ENCODE assay signal across 8 mouse cellular contexts in the genomic region with DNA sequence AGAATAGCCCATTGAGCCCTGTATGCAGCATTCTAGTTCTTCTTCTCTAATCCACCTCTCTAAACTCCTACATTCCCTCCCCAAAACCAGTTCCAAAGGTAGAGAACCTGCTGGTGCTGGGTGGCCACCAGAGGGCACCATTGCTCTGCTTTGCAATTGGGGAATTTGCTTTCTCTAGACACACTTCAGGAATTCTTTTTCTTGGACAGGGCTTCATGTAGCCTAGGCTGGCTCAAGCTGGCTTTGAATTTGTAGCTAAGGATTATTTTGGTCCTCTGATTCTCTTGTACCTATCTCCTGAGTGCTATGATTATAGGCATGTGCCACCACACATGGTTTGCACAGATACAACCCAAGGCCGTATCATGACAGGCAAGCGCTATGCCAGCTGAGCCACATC. TPM values are rescaled to one million over a fixed set of nuclear protein-coding genes. Genes with fewer than 3 reads are reported as not detected.
DNase-seq lines count a peak whose midpoint lies in the region; ATAC-seq and TF ChIP-seq lines count a peak whose summit lies in the region.

No protein-coding gene starts in this region.

- peak; percentile 84 for TF ChIP-seq CTCF in liver, adult 2 months (IDR thresholded peaks at IDR 0.05; ENCODE audit: low read depth, low read length)

- peaks cover 25% of the 10 kb centered on the region for H3K4me1 ChIP-seq in liver, adult 2 months (ENCODE audit: control insufficient read depth, insufficient read depth, low read length)
- peaks cover 15% of the 10 kb centered on the region for H3K4me1 ChIP-seq in stomach, embryonic 14.5 days (ENCODE audit: control insufficient read depth, insufficient read depth, low read length)

- peaks cover 36% of the 10 kb centered on the region for H3K36me3 ChIP-seq in liver, adult 2 months (ENCODE audit: control insufficient read depth, insufficient read depth, low read length)
- peaks cover 62% of the 10 kb centered on the region for H3K36me3 ChIP-seq in stomach, embryonic 14.5 days (ENCODE audit: control insufficient read depth, insufficient read depth, low read length)

- H3K79me2 ChIP-seq in liver, adult 2 months (ENCODE audit: control insufficient read depth, insufficient read depth, low read length), result peaks cover 21% of the 10 kb centered on the region

- no peak overlapping the region for H3K4me2 ChIP-seq in stomach, embryonic 14.5 days (replicated peaks; ENCODE audit: low read depth, low read length)

- peak; percentile 46 for DNase-seq in 3134 (ENCODE audit: extremely low read depth, insufficient read length, low spot score)
- DNase-seq in adrenal gland, adult (ENCODE audit: inconsistent age in 2 of 2, low spot score in 1 of 2), result peak; percentile 74 to 90
- DNase-seq in embryo, embryonic 11 days, result peak; percentile 91
- DNase-seq in kidney, adult 9 months, result peak; percentile 77
- peak; percentile 64 for DNase-seq in liver, adult 2 months (ENCODE audit: extremely low read depth, low read depth, low spot score)
- DNase-seq in naive thymus-derived CD4-positive, alpha-beta T cell, adult 2 months (ENCODE audit: low read depth), result peak; percentile 74

- H3K9me3 ChIP-seq in stomach, embryonic 14.5 days (ENCODE audit: control insufficient read depth, low read depth, low read length), result no peaks in the 10 kb centered on the region

- H3K27me3 ChIP-seq in liver, adult 2 months (ENCODE audit: control insufficient read depth, insufficient read depth, low read length), result no peaks in the 10 kb centered on the region
- no peaks in the 10 kb centered on the region for H3K27me3 ChIP-seq in stomach, embryonic 14.5 days (ENCODE audit: control insufficient read depth, insufficient read depth, low read length)

- TF ChIP-seq POLR2A in liver, adult 2 months (IDR thresholded peaks at IDR 0.05; ENCODE audit: extremely low read depth, insufficient read depth, low read length), result no peak

- no peak overlapping the region for H3K4me3 ChIP-seq in liver, adult 2 months (ENCODE audit: insufficient read depth, low read depth, low read length)
- no peak overlapping the region for H3K4me3 ChIP-seq in stomach, embryonic 14.5 days (ENCODE audit: low read depth, low read length)

- no peak overlapping the region for H3K9ac ChIP-seq in liver, adult 2 months (ENCODE audit: low read depth, low read length)
- no peak overlapping the region; the same call in 1 of the 2 replicates for H3K9ac ChIP-seq in stomach, embryonic 14.5 days (replicated peaks; ENCODE audit: low read depth, low read length)

- ATAC-seq in granulocyte monocyte progenitor cell, adult 5-6 weeks (replicated peaks; ENCODE audit: poor library complexity, severe bottlenecking), result peak; percentile 81
- ATAC-seq in stomach, embryonic 14.5 days (ENCODE audit: insufficient number of reproducible peaks, insufficient read depth, low FRiP score, low read depth), result 0 out of 2 replicates have a peak, but pooled peaks have one; percentile 58

- H3K27ac ChIP-seq in liver, adult 2 months (replicated peaks; ENCODE audit: insufficient read depth, low read depth, low read length), result no peak overlapping the region; the same call in 1 of the 2 replicates
- H3K27ac ChIP-seq in stomach, embryonic 14.5 days (ENCODE audit: low read length), result no peak overlapping the region

- WGBS in liver, adult 2 months, result 94% methylated on average over 2 of the region's 2 CpGs
- WGBS in stomach, embryonic 14.5 days, result 94% methylated on average over 2 of the region's 2 CpGs

RNA-seq across cellular contexts. Expression of gene Rrnad1, which starts 5.3 kb away (rescaled TPM):
- 20.7 and 30.7 TPM in 2 replicates for total RNA-seq in granulocyte monocyte progenitor cell, adult 5-6 weeks (2014; fragmentation: Nextera tagmentation)
- 13.6 and 13.8 TPM in 2 replicates for total RNA-seq in granulocyte monocyte progenitor cell, adult 5-6 weeks (2017)
- 5.3 and 6.2 TPM in 2 replicates for total RNA-seq in liver, adult 2 months (2014; rRNA removed)
- 10.1 and 18.4 TPM in 2 replicates for polyA plus RNA-seq in liver, adult 2 months (2012; rRNA removed)
- 17.9 and 20.0 TPM in 2 replicates for polyA plus RNA-seq in stomach, embryonic 14.5 days (2014; fragmentation: Nextera tagmentation; extraction: Ambion mirVana)

RNA-seq across cellular contexts. Expression of gene Isg20l2, which starts 5.7 kb away (rescaled TPM):
- 49.5 and 63.1 TPM in 2 replicates for total RNA-seq in granulocyte monocyte progenitor cell, adult 5-6 weeks (2014; fragmentation: Nextera tagmentation)
- 45.7 and 51.4 TPM in 2 replicates for total RNA-seq in granulocyte monocyte progenitor cell, adult 5-6 weeks (2017)
- 6.8 and 9.3 TPM in 2 replicates for total RNA-seq in liver, adult 2 months (2014; rRNA removed)
- 7.0 and 7.2 TPM in 2 replicates for polyA plus RNA-seq in liver, adult 2 months (2012; rRNA removed)
- 31.9 and 35.4 TPM in 2 replicates for polyA plus RNA-seq in stomach, embryonic 14.5 days (2014; fragmentation: Nextera tagmentation; extraction: Ambion mirVana)

RNA-seq across cellular contexts. Expression of gene Crabp2, which starts 12.7 kb away (rescaled TPM):
- total RNA-seq in granulocyte monocyte progenitor cell, adult 5-6 weeks (2014; fragmentation: Nextera tagmentation), result not detected in 2 replicates
- total RNA-seq in granulocyte monocyte progenitor cell, adult 5-6 weeks (2017), result not detected in 2 replicates
- not detected in 2 replicates for total RNA-seq in liver, adult 2 months (2014; rRNA removed)
- polyA plus RNA-seq in liver, adult 2 months (2012; rRNA removed), result not detected in 2 replicates
- 30.7 and 44.1 TPM in 2 replicates for polyA plus RNA-seq in stomach, embryonic 14.5 days (2014; fragmentation: Nextera tagmentation; extraction: Ambion mirVana)

RNA-seq across cellular contexts. Expression of gene Mrpl24, which starts 16.5 kb away (rescaled TPM):
- 165 and 169 TPM in 2 replicates for total RNA-seq in granulocyte monocyte progenitor cell, adult 5-6 weeks (2014; fragmentation: Nextera tagmentation)
- 112 and 134 TPM in 2 replicates for total RNA-seq in granulocyte monocyte progenitor cell, adult 5-6 weeks (2017)
- total RNA-seq in liver, adult 2 months (2014; rRNA removed), result 84.6 and 96.6 TPM in 2 replicates
- 35.3 and 37.9 TPM in 2 replicates for polyA plus RNA-seq in liver, adult 2 months (2012; rRNA removed)
- polyA plus RNA-seq in stomach, embryonic 14.5 days (2014; fragmentation: Nextera tagmentation; extraction: Ambion mirVana), result 73.5 and 75.5 TPM in 2 replicates

RNA-seq across cellular contexts. Expression of gene Hdgf, which starts 29.7 kb away (rescaled TPM):
- total RNA-seq in granulocyte monocyte progenitor cell, adult 5-6 weeks (2014; fragmentation: Nextera tagmentation), result 330 and 338 TPM in 2 replicates
- total RNA-seq in granulocyte monocyte progenitor cell, adult 5-6 weeks (2017), result 302 and 321 TPM in 2 replicates
- 58.8 and 64.5 TPM in 2 replicates for total RNA-seq in liver, adult 2 months (2014; rRNA removed)
- polyA plus RNA-seq in liver, adult 2 months (2012; rRNA removed), result 74.7 and 87.3 TPM in 2 replicates
- polyA plus RNA-seq in stomach, embryonic 14.5 days (2014; fragmentation: Nextera tagmentation; extraction: Ambion mirVana), result 119 and 135 TPM in 2 replicates
